Mouse (Mus musculus): ENCODE results near the gene Brca1.

DNA sequence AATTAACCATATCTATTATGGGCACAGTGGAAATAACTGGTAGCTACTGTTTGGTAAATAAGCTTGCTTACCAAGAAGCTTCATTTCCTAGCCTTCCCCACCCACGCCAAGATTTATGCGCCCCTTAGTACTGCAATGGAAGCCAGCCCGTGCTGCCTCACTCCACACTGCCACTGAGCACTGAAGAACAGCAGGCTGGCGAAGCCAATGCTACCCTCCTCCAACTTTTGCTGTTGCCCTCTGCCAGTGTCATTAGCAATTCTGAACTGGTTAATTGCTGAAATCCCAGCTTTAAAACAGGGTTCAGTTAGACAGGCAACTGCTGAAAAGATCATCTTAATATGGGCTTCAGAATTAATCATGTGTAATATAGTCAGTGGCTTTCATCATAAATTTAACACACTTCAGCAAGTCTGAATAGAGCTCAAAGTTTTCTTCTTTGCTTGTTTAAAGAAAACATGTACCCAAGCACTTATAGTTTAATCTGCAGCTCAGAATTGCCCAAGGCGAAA lies 45.4 kb downstream of the Brca1 start:
- TF ChIP-seq CTCF (IDR thresholded peaks at IDR 0.05; ENCODE audit: low read depth, low read length), result no peak
- no peak for TF ChIP-seq POLR2A (IDR thresholded peaks at IDR 0.05; ENCODE audit: borderline replicate concordance, low read depth, low read length)
